Mouse (Mus musculus): ENCODE measurements around the gene Mab21l2. TPM values are rescaled to one million over a fixed set of nuclear protein-coding genes. Genes with fewer than 3 reads are reported as not detected.

The Mab21l2 gene
- 20.7 and 22.2 TPM in 2 replicates for polyA plus RNA-seq (2012; rRNA removed)

GRCm38 (mm10) chr3:86548091-86549015 lies at the start of gene Mab21l2:
Gene Mab21l2 (minus strand): TSS chr3:86548629.

Data from colon, adult 2 months (tissue).